Mouse (Mus musculus) C2C12 (cell line): ENCODE data around the gene Atp13a2. TPM values are rescaled to one million over a fixed set of nuclear protein-coding genes. Genes with fewer than 3 reads are reported as not detected.
A peak's percentile ranks its signal among the peaks of the same experiment; 100 is the strongest.

ENCODE experiments used
- H3K27me3 ChIP-seq: one replicate; pipeline ENCODE4 v1.6.1; 2011; ENCODE audit not compliant: control insufficient read depth, insufficient read depth, insufficient read length
- H3K36me3 ChIP-seq: one replicate; pipeline ENCODE4 v1.6.1; 2011; ENCODE audit not compliant: control insufficient read depth, insufficient read depth
- H3K4me3 ChIP-seq: one replicate; pipeline ENCODE4 v1.5.1; 2011; ENCODE audit warnings: mild to moderate bottlenecking, control low read depth; ENCODE audit not compliant: poor library complexity, insufficient read depth, severe bottlenecking
- H3K79me2 ChIP-seq: one replicate; pipeline ENCODE4 v1.6.1; 2011; ENCODE audit not compliant: control insufficient read depth, insufficient read depth
- H3K79me3 ChIP-seq: one replicate; pipeline ENCODE4 v1.6.1; 2011; ENCODE audit warnings: low read depth, control low read depth
- H3ac ChIP-seq: one replicate; pipeline ENCODE3; 2011; ENCODE audit warnings: low read depth; ENCODE audit not compliant: control insufficient read depth, insufficient read length
- CEBPB ChIP-seq: IDR thresholded peaks from one replicate; pipeline ENCODE4 v1.6.1; 2011; ENCODE audit warnings: low read depth, mild to moderate bottlenecking, control low read depth, moderate library complexity
- CTCF ChIP-seq: IDR thresholded peaks from one replicate; pipeline ENCODE4 v1.5.1; 2011; ENCODE audit not compliant: control insufficient read depth, insufficient read depth, insufficient read length
- FOSL1 ChIP-seq: IDR thresholded peaks from one replicate; pipeline ENCODE4 v1.8.0; 2011; ENCODE audit warnings: mild to moderate bottlenecking, low read length; ENCODE audit not compliant: poor library complexity, insufficient read depth, severe bottlenecking
- MAX ChIP-seq: IDR thresholded peaks from one replicate; pipeline ENCODE4 v1.6.1; 2011; ENCODE audit warnings: mild to moderate bottlenecking, control low read depth
- MYOD1 ChIP-seq: IDR thresholded peaks from one replicate; pipeline ENCODE4 v1.6.1; 2011; ENCODE audit warnings: low read depth; ENCODE audit not compliant: control insufficient read depth, insufficient read length
- MYOG ChIP-seq: IDR thresholded peaks from one replicate; pipeline ENCODE4 v1.6.1; 2011; ENCODE audit not compliant: control insufficient read depth, insufficient read length; ENCODE audit errors: extremely low read depth
- USF1 ChIP-seq: IDR thresholded peaks from one replicate; pipeline ENCODE4 v1.6.1; 2011; ENCODE audit warnings: low read depth, mild to moderate bottlenecking, control low read depth, moderate library complexity
- polyA plus RNA-seq: library from polyadenylated mRNA; unstranded; fragments of >200 nt; fragmentation: generic; extraction: Trizol; gene quantifications from one replicate; pipeline ENCODE4 v1.2.1, GENCODE M21; 2012; ENCODE audit warnings: missing spikeins

Atp13a2 gene
- polyA plus RNA-seq, 1 experiment = 17.1 TPM

DNA sequence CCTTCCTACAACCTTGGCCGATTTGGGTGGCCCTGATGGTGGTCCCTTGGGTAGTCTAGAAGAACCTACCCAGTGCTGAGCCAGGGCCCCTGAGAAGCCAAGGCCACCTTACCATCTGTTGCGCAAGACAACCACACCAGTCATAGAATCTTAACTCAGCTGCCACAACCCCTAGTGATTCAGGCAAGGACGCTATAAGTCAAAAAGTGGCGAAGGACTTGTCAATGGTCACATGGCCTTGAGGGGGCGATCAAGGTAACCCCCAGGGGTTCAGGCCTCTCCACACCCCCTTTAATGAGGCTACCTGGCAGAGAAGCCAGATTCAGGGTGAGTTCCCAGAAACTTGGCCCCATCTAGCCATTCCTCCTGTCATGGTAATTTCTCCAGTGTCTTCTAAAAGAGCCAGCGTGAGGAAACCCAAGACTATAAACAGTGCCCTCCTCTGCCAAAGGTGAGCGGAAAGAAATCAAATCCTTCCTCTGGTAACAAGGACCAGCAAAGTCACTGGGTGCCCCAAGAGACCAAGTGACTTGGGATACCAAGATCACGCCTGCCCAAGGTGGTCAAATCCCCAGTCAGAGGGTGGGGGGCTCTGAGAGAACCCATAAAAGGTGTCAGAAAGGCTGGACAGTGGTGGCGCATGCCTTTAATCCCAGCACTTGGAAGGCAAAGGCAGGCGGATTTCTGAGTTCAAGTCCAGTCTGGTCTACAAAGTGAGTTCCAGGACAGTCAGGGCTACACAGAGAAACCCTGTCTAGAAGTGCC, 26.8 kb upstream of the Atp13a2 start:
- Histone ChIP-seq H3K27me3 (no peaks in the 10 kb centered on the region), H3ac (no peak overlapping the region), H3K36me3 (peaks cover 7% of the 10 kb centered on the region), H3K79me3 (peaks cover 32% of the 10 kb centered on the region), H3K79me2 (peaks cover 37% of the 10 kb centered on the region), H3K4me3 (no peak overlapping the region)
- peak; percentile 76 for TF ChIP-seq CEBPB
- no peak for TF ChIP-seq CTCF
- TF ChIP-seq MAX = no peak
- no peak for TF ChIP-seq MYOG

DNA sequence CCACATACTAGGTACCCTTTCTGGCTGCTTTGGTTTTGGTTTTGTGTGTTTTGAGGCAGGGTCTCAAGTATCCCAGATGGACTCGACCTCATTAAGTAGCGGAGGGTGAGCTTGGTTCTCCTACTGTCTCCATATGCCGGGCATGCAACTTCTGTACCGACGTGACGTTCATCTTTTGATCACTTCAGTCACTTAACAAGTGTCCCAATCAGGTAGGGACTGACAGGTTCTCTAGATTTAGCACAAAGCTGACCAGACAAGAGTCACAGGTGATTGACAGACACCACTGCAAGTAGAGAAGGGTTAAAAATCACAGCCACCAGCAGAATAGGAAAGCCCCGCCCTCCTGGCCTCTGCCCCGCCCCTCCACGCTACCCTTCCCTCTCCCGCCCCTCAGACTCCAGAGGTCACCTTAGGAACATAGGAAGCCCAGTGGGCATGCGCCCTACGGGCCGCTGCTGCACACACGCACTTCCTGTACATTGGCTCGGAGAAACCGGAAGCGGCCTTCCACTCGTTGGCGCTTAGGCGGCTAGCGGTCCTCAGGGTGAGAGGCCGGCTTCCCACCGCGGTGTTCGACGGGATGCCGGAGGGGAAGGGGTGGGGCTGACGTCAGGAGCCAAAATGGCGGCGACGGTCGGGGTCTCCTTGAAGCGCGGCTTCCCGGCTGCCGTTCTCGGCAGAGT, 25.7 kb upstream of the Atp13a2 start, which contains the start of gene Sdhb:
Gene Sdhb (plus strand): TSS at position 423 of the 686 bp plus-strand sequence.
- Histone ChIP-seq H3K79me3 (peaks cover 38% of the 10 kb centered on the region), H3K4me3 (peak within 1 kb of the TSS; percentile 95), H3K79me2 (peaks cover 47% of the 10 kb centered on the region), H3ac (peak within 1 kb of the TSS; percentile 71), H3K36me3 (peaks cover 7% of the 10 kb centered on the region), H3K27me3 (no peaks in the 10 kb centered on the region)
- TF ChIP-seq CEBPB (no peak), MYOD1 (no peak), FOSL1 (no peak), CTCF (no peak), MAX (no peak), USF1 (no peak), MYOG (no peak)

DNA sequence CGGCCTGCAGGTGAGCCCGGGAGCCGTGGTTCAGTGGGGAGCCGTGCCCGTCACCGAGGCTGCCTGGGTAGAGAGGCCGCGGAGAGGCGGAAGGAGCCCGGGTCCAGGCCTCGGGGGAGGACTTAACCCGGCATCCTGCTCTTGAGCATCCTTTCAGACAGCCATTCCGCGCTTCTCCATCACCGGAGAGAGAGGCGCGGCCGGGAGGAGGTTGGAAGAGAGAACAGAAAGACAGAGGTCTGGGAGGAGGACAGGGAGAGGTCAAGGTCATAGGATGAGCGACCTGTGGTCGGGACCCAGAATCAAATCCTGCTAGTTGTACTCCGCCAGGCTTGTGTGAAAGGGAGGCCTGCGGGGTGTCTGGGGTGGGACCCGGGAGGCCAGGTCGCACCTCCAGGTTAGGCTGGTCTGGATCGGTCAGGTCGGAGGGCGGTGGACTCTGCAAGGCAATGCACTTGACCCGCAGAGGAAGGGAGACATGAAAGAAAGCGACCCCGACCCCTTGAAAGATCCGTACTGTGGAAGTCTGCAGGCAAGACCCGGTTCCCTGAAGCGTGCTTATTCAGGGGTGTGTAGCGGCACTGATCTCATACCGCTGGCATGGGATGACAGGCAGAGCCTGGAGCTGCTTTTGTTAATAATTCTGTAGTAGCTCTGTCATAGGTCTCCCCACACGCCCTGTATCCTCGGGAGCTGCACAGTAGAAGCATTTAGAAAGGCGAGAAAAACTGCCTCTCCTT, 25.0 kb upstream of the Atp13a2 start:
- H3K79me3 ChIP-seq = peaks cover 40% of the 10 kb centered on the region
- H3ac ChIP-seq = peak overlapping the region; percentile 71
- no peaks in the 10 kb centered on the region for H3K27me3 ChIP-seq
- H3K36me3 ChIP-seq = peaks cover 13% of the 10 kb centered on the region
- TF ChIP-seq FOSL1 (no peak), CTCF (no peak), MYOG (no peak), MAX (no peak), USF1 (no peak), MYOD1 (no peak), CEBPB (no peak)
- peak overlapping the region; percentile 95 for H3K4me3 ChIP-seq
- peaks cover 54% of the 10 kb centered on the region for H3K79me2 ChIP-seq

DNA sequence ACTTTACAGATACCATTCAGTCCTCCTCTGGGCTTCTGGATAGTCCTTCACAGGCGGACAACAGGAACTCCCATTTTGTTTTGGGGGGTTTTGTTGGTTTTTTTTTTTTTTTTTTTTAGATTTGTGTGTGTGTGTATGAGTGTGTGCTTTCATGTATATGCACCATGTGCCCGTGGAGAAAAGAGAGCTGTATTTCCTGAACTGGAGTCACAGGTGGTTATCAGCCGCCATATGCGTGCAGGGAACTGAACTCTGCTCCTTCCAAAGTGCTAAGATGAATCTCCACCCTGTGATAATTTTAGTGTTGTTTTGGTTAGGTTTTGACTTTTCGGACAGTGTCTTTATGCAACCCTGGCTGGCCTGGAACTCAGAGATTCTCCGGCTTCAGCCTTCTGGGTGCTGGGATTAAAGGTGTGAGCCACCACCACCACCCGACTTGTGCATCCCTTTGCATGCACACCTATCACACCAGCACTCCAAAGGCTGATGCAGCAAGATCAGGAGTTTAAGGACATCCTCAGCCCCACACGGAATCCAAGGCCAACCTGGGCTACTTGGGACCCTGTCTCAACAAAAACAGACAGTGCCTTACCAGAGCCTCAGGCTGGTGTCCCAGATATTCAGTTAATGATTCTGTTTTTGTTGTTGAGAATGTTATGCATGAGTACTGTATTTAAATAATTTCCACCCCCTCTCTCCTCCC, 24.3 kb upstream of the Atp13a2 start:
- Histone ChIP-seq H3ac (peak overlapping the region; percentile 71), H3K79me3 (peaks cover 40% of the 10 kb centered on the region), H3K36me3 (peaks cover 20% of the 10 kb centered on the region), H3K4me3 (peak overlapping the region; percentile 95), H3K79me2 (peaks cover 57% of the 10 kb centered on the region), H3K27me3 (no peaks in the 10 kb centered on the region)
- TF ChIP-seq CTCF (no peak), MAX (no peak), USF1 (no peak), FOSL1 (no peak), MYOD1 (no peak), MYOG (no peak), CEBPB (no peak)

DNA sequence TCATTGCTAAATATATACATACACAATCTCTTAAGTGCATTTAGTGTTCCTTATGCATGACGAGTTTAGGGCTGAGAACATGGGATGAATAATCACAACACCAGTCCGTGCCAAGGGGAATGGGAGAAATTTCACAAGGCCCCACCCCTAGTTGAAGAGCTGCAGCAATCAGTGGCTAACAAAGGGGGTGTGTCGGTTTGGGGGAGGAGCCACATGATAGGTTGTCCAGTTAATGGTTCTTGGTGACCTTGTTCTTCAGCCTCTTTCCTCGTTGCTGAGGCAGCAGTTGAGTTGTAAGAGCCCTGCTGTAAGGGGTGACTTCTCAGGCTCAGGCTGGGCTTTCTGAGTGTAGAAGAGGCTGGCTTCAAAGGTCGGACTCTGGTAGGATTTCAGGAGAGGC, 23.7 kb upstream of the Atp13a2 start:
- H3K79me3 ChIP-seq = peaks cover 40% of the 10 kb centered on the region
- no peak overlapping the region for H3ac ChIP-seq
- H3K79me2 ChIP-seq = peaks cover 57% of the 10 kb centered on the region
- peak overlapping the region; percentile 95 for H3K4me3 ChIP-seq
- no peak for TF ChIP-seq USF1
- no peak for TF ChIP-seq MAX
- no peak for TF ChIP-seq MYOD1
- TF ChIP-seq CTCF = no peak
- no peak for TF ChIP-seq CEBPB
- peaks cover 26% of the 10 kb centered on the region for H3K36me3 ChIP-seq
- H3K27me3 ChIP-seq = no peaks in the 10 kb centered on the region
